Mouse (Mus musculus): ENCODE data around the gene Ttll3. TPM values are rescaled to one million over a fixed set of nuclear protein-coding genes. Genes with fewer than 3 reads are reported as not detected.

The Ttll3 gene
- polyA plus RNA-seq, 1 experiment from 2014 or later: 7.4 TPM

DNA sequence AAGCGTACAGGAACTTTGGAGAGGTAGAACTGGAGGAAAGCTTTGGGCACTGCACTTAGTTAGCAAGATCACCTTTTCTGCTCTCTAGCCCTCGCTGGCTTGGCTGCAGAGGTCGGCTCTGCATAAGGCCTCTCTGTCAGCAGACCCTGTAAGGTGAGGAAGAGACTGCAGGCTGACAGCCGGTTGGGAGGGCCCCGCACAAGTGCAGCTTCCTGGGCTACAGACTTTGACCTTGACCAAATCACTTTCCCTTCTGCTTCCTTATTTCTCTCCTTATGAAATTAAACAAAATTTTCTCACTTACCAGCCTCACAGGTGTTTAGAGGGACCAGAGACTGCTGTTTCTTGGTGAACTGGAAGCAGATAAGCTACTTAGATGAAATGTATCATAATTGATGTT, 65.9 kb downstream of the Ttll3 start:
- DNase-seq (ENCODE audit: low spot score): no peak
- WGBS: 64% methylated on average over 5 of the region's 5 CpGs
- Histone ChIP-seq H3K4me3 (no peak overlapping the region), H3K27ac (no peak overlapping the region), H3K9me3 (no peaks in the 10 kb centered on the region), H3K4me1 (replicated peaks) (peaks cover 3% of the 10 kb centered on the region; the same call in 1 of the 2 replicates), H3K36me3 (no peaks in the 10 kb centered on the region), H3K27me3 (ENCODE audit: insufficient read depth, poor library complexity, severe bottlenecking) (no peaks in the 10 kb centered on the region)

DNA sequence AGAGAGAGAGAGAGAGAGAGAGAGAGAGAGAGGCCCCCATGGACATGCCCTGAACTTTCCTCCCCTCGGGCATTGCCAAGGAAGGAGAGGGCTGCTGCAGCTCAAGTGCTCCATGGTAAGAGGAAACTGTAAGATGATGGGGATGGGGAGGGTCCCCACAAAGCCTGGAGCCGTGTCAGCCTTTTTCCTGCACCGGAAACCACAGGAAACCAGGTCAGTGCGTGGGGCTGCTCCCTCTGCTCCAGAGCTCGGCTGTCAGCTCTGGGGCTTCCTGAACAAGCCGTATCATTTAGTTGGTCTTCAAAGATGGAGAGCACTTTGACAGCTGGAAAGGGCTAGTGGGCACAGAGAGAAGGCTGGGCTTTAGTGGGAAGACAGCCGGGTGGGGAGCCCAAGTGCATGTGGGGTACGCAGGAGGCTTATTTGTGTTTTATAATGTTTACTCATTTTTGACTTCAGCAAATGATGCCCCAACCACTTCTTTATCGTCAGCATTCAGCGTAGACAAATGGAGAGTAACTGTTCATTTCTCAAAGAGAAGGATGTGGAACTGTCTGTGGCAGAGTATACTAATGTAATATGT, 69.0 kb downstream of the Ttll3 start, which contains the start of gene Il17re:
Il17re (plus strand) TSS at position 533 of the 583 bp plus-strand sequence.
- Histone ChIP-seq H3K4me3 (no peak within 1 kb of the TSS), H3K4me1 (replicated peaks) (peaks cover 3% of the 10 kb centered on the region; the same call in 1 of the 2 replicates), H3K27me3 (ENCODE audit: insufficient read depth, poor library complexity, severe bottlenecking) (no peaks in the 10 kb centered on the region), H3K36me3 (no peaks in the 10 kb centered on the region), H3K27ac (no peak within 1 kb of the TSS), H3K9me3 (no peaks in the 10 kb centered on the region)
- no peak for DNase-seq (ENCODE audit: low spot score)
- 76% methylated on average over 10 of the region's 10 CpGs for WGBS

DNA sequence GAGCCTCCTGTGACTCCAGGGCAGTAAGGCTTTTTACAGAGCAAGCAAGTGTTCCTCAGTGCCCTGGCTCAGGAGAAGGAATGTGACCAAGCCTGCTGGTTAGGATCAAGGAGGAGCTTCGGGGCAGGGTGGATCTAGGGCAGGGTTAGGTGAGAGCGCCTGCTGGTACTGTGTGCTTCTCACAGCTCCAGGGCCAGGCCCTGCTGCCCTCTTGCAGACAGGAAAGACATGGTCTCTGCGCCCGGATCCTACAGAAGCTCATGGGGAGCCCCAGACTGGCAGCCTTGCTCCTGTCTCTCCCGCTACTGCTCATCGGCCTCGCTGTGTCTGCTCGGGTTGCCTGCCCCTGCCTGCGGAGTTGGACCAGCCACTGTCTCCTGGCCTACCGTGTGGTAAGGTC, 69.6 kb downstream of the Ttll3 start:
- Histone ChIP-seq H3K36me3 (no peaks in the 10 kb centered on the region), H3K27ac (no peak overlapping the region), H3K27me3 (ENCODE audit: insufficient read depth, poor library complexity, severe bottlenecking) (no peaks in the 10 kb centered on the region), H3K4me3 (no peak overlapping the region), H3K4me1 (replicated peaks) (peaks cover 3% of the 10 kb centered on the region; the same call in 1 of the 2 replicates), H3K9me3 (no peaks in the 10 kb centered on the region)
- 66% methylated on average over 10 of the region's 10 CpGs for WGBS
- DNase-seq (ENCODE audit: low spot score): no peak

DNA sequence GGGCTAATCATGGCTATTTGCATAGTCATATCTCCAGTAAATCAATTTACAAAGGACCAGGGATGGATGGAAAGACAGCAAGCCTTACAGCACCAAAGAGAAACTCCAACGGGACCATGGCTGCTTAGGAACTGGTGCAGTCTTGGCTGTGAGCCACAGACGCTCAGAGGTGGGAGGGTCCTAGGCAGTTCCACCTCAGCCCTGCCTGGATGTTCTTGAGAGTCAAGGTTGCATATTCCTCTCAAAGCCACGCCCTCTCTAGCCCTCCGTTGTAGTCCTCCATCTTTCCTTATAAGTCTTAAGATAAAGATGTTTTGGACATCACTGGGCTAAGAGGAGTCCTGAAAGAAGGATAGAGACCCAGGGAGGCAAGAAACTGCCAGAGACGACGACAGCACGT, 75.0 kb downstream of the Ttll3 start:
- Histone ChIP-seq H3K4me3 (no peak overlapping the region), H3K9me3 (no peaks in the 10 kb centered on the region), H3K4me1 (replicated peaks) (peaks cover 13% of the 10 kb centered on the region), H3K27ac (no peak overlapping the region), H3K36me3 (no peaks in the 10 kb centered on the region), H3K27me3 (ENCODE audit: insufficient read depth, poor library complexity, severe bottlenecking) (peaks cover 17% of the 10 kb centered on the region)
- 72% methylated on average over 7 of the region's 7 CpGs for WGBS
- DNase-seq (ENCODE audit: low spot score): no peak

Other genes starting within 250 kb of the Ttll3 start
- gene Lhfpl4, start 193.9 kb upstream of the Ttll3 start, polyA plus RNA-seq (2016; fragmentation: Nextera tagmentation; extraction: Ambion mirVana): 12.1 and 20.8 TPM in 2 replicates
- gene Mtmr14, start 151.4 kb upstream of the Ttll3 start, polyA plus RNA-seq (2016; fragmentation: Nextera tagmentation; extraction: Ambion mirVana): 45.7 and 52.3 TPM in 2 replicates
- gene Cpne9, start 107.0 kb upstream of the Ttll3 start, polyA plus RNA-seq (2016; fragmentation: Nextera tagmentation; extraction: Ambion mirVana): 0.35 and 0.58 TPM in 2 replicates
- gene Brpf1, start 82.1 kb upstream of the Ttll3 start, polyA plus RNA-seq (2016; fragmentation: Nextera tagmentation; extraction: Ambion mirVana): 25.4 and 26.9 TPM in 2 replicates
- gene Ogg1, start 62.3 kb upstream of the Ttll3 start, polyA plus RNA-seq (2016; fragmentation: Nextera tagmentation; extraction: Ambion mirVana): 15.7 and 16.1 TPM in 2 replicates
- 42.3 and 58.0 TPM in 2 replicates for gene Camk1, start 45.3 kb upstream of the Ttll3 start, polyA plus RNA-seq (2016; fragmentation: Nextera tagmentation; extraction: Ambion mirVana)
- 63.1 and 63.9 TPM in 2 replicates for gene Tada3, start 11.4 kb upstream of the Ttll3 start, polyA plus RNA-seq (2016; fragmentation: Nextera tagmentation; extraction: Ambion mirVana)
- 393 and 423 TPM in 2 replicates for gene Arpc4, start 11.1 kb upstream of the Ttll3 start, polyA plus RNA-seq (2016; fragmentation: Nextera tagmentation; extraction: Ambion mirVana)
- 34.9 and 36.3 TPM in 2 replicates for gene Rpusd3, start 30.1 kb downstream of the Ttll3 start, polyA plus RNA-seq (2016; fragmentation: Nextera tagmentation; extraction: Ambion mirVana)
- not detected in 2 replicates for gene Cidec, start 46.5 kb downstream of the Ttll3 start, polyA plus RNA-seq (2016; fragmentation: Nextera tagmentation; extraction: Ambion mirVana)
- 86.5 and 87.9 TPM in 2 replicates for gene Jagn1, start 53.3 kb downstream of the Ttll3 start, polyA plus RNA-seq (2016; fragmentation: Nextera tagmentation; extraction: Ambion mirVana)
- gene Il17re, start 69.2 kb downstream of the Ttll3 start, polyA plus RNA-seq (2016; fragmentation: Nextera tagmentation; extraction: Ambion mirVana): 1.7 and 2.2 TPM in 2 replicates
- 6.0 and 6.7 TPM in 2 replicates for gene Il17rc, start 82.2 kb downstream of the Ttll3 start, polyA plus RNA-seq (2016; fragmentation: Nextera tagmentation; extraction: Ambion mirVana)
- 36.7 and 42.5 TPM in 2 replicates for gene Creld1, start 94.0 kb downstream of the Ttll3 start, polyA plus RNA-seq (2016; fragmentation: Nextera tagmentation; extraction: Ambion mirVana)
- 1.8 TPM in 2 replicates for gene Prrt3, start 112.7 kb downstream of the Ttll3 start, polyA plus RNA-seq (2016; fragmentation: Nextera tagmentation; extraction: Ambion mirVana)
- 79.0 and 81.8 TPM in 2 replicates for gene Emc3, start 142.4 kb downstream of the Ttll3 start, polyA plus RNA-seq (2016; fragmentation: Nextera tagmentation; extraction: Ambion mirVana)
- 13.2 and 18.1 TPM in 2 replicates for gene Fancd2, start 142.4 kb downstream of the Ttll3 start, polyA plus RNA-seq (2016; fragmentation: Nextera tagmentation; extraction: Ambion mirVana)
- gene Fancd2os, start 211.5 kb downstream of the Ttll3 start, polyA plus RNA-seq (2016; fragmentation: Nextera tagmentation; extraction: Ambion mirVana): 0.20 and 0.21 TPM in 2 replicates
- 209 and 225 TPM in 2 replicates for gene Brk1, start 215.5 kb downstream of the Ttll3 start, polyA plus RNA-seq (2016; fragmentation: Nextera tagmentation; extraction: Ambion mirVana)
- gene Vhl, start 234.7 kb downstream of the Ttll3 start, polyA plus RNA-seq (2016; fragmentation: Nextera tagmentation; extraction: Ambion mirVana): 43.0 and 45.8 TPM in 2 replicates
- gene Irak2, start 249.2 kb downstream of the Ttll3 start, polyA plus RNA-seq (2016; fragmentation: Nextera tagmentation; extraction: Ambion mirVana): 5.1 and 6.8 TPM in 2 replicates